Comparison of ENCODE assay signal across 9 mouse cellular contexts in the genomic region with DNA sequence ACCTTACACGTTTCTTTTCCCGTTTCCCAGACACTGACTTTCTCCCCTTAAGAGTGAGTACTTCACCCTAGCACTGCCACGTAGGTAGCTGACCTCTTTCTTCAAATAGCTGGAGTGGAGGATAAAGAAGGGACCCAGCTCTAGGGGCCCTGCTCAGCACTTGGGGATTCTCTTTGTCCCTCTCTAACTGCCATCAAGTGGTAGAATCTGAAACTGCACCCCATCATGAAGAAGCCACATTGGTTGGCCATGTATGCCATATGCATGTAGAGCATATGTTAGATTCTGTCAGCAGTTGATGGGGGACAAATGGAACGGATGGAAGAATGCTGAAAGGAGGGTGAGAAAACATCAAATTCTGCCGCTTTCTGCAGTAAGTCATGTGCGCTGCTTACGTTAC.
DNase-seq lines count a peak whose midpoint lies in the region; ATAC-seq and TF ChIP-seq lines count a peak whose summit lies in the region.
"Had no signal": no experiment of that assay in that cellular context is flagged by ENCODE, and none has a peak within 500 bp of the region (broad histone marks: within the 10 kb centered on the region; RNA-seq: fewer than 3 reads in every experiment).

No protein-coding gene starts in this region.

- intact Hi-C loops in heart, postnatal 25 days (cut with DNase I): no loop called here

- no peak for ATAC-seq in Patski
- ATAC-seq in embryonic facial prominence, embryonic 11.5 days (replicated peaks; ENCODE audit: insufficient number of reproducible peaks, low FRiP score, low TSS enrichment, low read depth): no peak
- no peak; the same call in 1 of the 2 replicates for ATAC-seq in midbrain, embryonic 14.5 days (ENCODE audit: low FRiP score, low TSS enrichment)
- ATAC-seq in CD4-positive, CD25-positive, alpha-beta regulatory T cell, adult 4 months: no peak

- POLR2A ChIA-PET in Patski (lab: Charles Lee): no interaction called here

- H3K9me3 ChIP-seq in embryonic facial prominence, embryonic 11.5 days (replicated peaks; ENCODE audit: control insufficient read depth, low read length): no peaks in the 10 kb centered on the region
- H3K9me3 ChIP-seq in midbrain, embryonic 14.5 days (ENCODE audit: control insufficient read depth, low read length): no peaks in the 10 kb centered on the region

- H3K4me1 ChIP-seq in embryonic facial prominence, embryonic 11.5 days (ENCODE audit: control insufficient read depth, insufficient read depth, low read length): no peaks in the 10 kb centered on the region
- no peaks in the 10 kb centered on the region for H3K4me1 ChIP-seq in midbrain, embryonic 14.5 days (ENCODE audit: control insufficient read depth, insufficient read depth, low read length)

- WGBS in embryonic facial prominence, embryonic 11.5 days: 58% methylated on average over 7 of the region's 7 CpGs
- WGBS in midbrain, embryonic 14.5 days: 60% methylated on average over 7 of the region's 7 CpGs

- H3K4me3 ChIP-seq in layer of hippocampus, adult 2 months: no peak overlapping the region
- H3K4me3 ChIP-seq in embryonic facial prominence, embryonic 11.5 days (ENCODE audit: low read depth, low read length): no peak overlapping the region
- H3K4me3 ChIP-seq in midbrain, embryonic 14.5 days (replicated peaks; ENCODE audit: low read depth, low read length): no peak overlapping the region
- H3K4me3 ChIP-seq: erythroblast, embryonic 14.5 days had no signal

- in situ Hi-C loops in Patski (cut with MboI; ENCODE audit: low pct_unique_long_range_greater_than_20kb): no loop called here

- H3K4me2 ChIP-seq in embryonic facial prominence, embryonic 11.5 days (ENCODE audit: low read depth, low read length): no peak overlapping the region
- H3K4me2 ChIP-seq in midbrain, embryonic 14.5 days (ENCODE audit: low read length): no peak overlapping the region

- no peak for DNase-seq in layer of hippocampus, adult 2 months (ENCODE audit: low spot score in 2 of 2)
- DNase-seq in layer of hippocampus, adult 9-11 months: no peak
- DNase-seq in Patski (ENCODE audit: low read depth, low spot score): no peak
- DNase-seq in embryonic facial prominence, embryonic 11.5 days (ENCODE audit: low spot score): peak; percentile 36
- peak; percentile 27 for DNase-seq in midbrain, embryonic 14.5 days
- no peak for DNase-seq in heart, postnatal 25 days (ENCODE audit: low spot score)
- DNase-seq in layer of hippocampus, postnatal 10 days (ENCODE audit: low spot score in 2 of 2): no peak

- H3K27me3 ChIP-seq in Patski: no peaks in the 10 kb centered on the region
- H3K27me3 ChIP-seq in embryonic facial prominence, embryonic 11.5 days (ENCODE audit: control insufficient read depth, insufficient read depth, low read length): no peaks in the 10 kb centered on the region
- H3K27me3 ChIP-seq in midbrain, embryonic 14.5 days (ENCODE audit: control insufficient read depth, insufficient read depth, low read length): no peaks in the 10 kb centered on the region

- no peak overlapping the region for H3K27ac ChIP-seq in layer of hippocampus, adult 2 months
- H3K27ac ChIP-seq in embryonic facial prominence, embryonic 11.5 days (replicated peaks; ENCODE audit: low read depth, low read length): no peak overlapping the region
- H3K27ac ChIP-seq in midbrain, embryonic 14.5 days (replicated peaks; ENCODE audit: low read depth, low read length): no peak overlapping the region

- H3K36me3 ChIP-seq in embryonic facial prominence, embryonic 11.5 days (replicated peaks; ENCODE audit: control insufficient read depth, insufficient read depth, low read depth, low read length): no peaks in the 10 kb centered on the region
- H3K36me3 ChIP-seq in midbrain, embryonic 14.5 days (ENCODE audit: control insufficient read depth, insufficient read depth, low read length): no peaks in the 10 kb centered on the region

- CTCF ChIA-PET in Patski (lab: Charles Lee): no interaction called here

- no peak overlapping the region for H3K9ac ChIP-seq in embryonic facial prominence, embryonic 11.5 days (replicated peaks; ENCODE audit: low read length)
- no peak overlapping the region for H3K9ac ChIP-seq in midbrain, embryonic 14.5 days (replicated peaks; ENCODE audit: low read length)

- TF ChIP-seq CTCF in layer of hippocampus, adult 2 months (conservative IDR thresholded peaks at IDR 0.05): peak; percentile 58
- TF ChIP-seq CTCF in Patski (IDR thresholded peaks at IDR 0.05): peak; percentile 21

Comparison
In these comparisons a context has a peak if more than half of its experiments do, and no peak if none do; other contexts are left out.
1. DNase-seq: peak in embryonic facial prominence, embryonic 11.5 days (single experiment) and midbrain, embryonic 14.5 days (single experiment); none in layer of hippocampus, adult 2 months (0 of 2), layer of hippocampus, adult 9-11 months (single experiment), Patski (single experiment), heart, postnatal 25 days (single experiment) and layer of hippocampus, postnatal 10 days (0 of 2).